Mouse (Mus musculus): ENCODE results near the gene Grap2.
"Not testable (repeated sequence)": the region's sequence is repeated elsewhere in the genome, so short reads cannot be mapped to it uniquely, and the experiment has no call there.

Grap2 gene

DNA sequence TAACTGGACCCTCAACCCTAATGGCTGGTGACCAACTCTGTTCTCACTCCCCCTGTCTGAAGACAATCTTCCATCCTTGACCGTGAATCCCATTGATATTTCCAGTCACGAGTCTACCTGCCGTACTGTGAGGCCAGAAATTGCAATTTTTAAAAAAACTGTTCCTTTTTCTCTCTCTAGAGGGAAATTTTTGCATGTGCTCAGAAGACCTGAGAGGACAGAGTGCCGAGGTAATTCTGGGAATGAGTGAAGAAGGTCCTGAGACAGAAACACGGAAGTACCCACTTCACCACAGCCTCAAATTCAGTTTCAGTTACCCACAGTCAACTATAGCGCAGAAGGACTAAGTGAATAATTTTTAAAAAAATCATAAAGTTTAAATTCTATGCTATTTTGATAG is 5.7 kb upstream of the Grap2 start:
- DNase-seq (ENCODE audit: extremely low read depth, low read depth) = no peak

DNA sequence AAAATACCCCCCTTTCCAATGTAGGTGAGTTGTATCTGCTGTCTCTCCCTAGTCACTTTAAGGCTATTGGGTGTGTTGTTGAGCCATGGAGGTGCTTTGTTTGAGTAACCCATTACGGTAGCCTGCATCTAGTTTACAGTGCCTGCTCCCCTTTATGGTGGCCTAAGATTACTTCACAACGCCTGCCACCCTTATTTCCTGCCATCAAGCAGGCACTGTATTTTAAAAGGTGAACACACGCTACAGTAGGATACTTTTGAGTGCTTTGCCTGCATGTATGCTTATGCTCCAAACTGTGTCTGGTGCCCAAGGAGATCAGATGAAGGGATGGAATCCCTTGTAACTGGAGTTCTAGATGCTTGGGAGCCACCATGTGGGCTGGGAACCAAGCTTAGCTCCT is 5.3 kb upstream of the Grap2 start:
- no peak for DNase-seq (ENCODE audit: extremely low read depth, low read depth)

DNA sequence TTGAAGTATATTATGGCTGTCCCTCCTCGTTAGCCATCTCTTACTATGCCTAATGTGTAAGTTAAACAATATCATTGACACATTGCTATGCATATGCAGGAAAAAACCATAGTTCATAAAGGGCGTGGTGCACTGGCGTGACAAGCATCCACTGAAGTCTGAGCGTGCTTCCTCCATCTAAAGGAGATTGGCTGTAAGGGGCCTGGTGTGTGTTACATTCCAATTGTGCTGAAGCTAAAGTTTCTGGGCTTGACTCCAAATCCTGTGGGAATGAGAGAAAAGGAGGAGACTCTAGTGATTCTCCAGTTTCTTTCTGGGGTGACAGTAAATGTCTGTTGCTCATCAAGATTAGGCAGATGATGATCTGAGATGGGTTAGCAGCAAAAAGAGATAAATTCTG is 4.7 kb upstream of the Grap2 start:
- DNase-seq (ENCODE audit: extremely low read depth, low read depth) = no peak

DNA sequence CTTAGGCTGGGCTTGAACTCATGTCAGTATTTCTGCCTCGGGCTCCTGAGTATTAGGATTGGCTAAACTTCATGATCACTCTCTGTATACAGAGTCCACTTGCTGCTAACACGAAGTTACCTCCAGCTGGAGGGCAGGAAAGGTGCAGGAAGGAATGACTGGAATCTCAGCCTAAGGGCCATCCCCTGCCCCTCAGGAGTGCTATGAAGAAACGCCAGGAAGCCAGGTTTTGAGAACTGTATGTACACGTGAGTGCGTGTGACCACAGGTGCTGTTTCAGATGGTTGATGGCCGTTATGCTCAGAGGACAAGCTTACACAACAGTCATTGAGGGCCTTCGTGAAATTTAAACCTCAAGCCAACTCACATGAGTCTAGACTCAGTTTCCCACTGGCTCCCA is 3.2 kb upstream of the Grap2 start:
- no peak for DNase-seq (ENCODE audit: extremely low read depth, low read depth)

DNA sequence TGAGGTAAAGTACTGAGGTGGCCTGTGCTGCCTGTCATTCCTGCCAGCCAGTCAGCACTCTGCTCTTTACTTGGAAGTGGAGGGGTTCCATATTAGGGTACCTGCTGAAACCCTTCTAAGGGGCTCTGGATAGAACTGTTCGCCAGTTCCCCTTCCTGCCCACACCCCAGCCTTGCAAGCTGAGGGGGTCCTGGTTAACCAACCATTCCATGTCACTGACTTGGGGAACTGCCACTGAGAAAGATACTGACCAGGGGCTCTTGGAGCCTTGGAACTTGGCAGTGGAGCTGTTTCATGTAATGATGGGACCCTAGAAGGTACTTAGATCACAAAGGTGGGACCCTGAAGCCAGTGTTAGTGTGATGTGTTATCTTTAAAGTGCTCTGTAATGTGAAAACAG is 2.2 kb upstream of the Grap2 start:
- no peak for DNase-seq (ENCODE audit: extremely low read depth, low read depth)

DNA sequence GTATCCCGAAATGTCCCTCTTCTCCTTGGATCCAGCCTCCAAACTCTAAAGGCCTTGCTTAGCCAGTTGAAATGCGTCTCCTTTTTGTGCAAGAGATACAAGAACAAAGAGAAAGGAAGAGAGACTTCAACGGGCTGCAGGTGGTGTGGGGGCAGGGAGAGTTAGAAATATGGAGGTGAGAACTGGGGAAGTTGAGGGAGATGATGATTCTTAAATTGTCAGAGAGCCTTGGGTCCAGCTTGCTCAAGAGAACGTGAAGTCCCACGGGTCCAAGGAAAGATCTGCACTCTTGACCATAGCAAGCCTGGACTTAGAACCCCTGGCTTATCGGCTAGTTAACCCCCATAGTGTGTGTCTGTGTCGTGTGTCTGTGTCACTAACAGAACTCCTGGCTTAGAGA is 783 bp upstream of the Grap2 start:
- DNase-seq (ENCODE audit: extremely low read depth, low read depth) = no peak

DNA sequence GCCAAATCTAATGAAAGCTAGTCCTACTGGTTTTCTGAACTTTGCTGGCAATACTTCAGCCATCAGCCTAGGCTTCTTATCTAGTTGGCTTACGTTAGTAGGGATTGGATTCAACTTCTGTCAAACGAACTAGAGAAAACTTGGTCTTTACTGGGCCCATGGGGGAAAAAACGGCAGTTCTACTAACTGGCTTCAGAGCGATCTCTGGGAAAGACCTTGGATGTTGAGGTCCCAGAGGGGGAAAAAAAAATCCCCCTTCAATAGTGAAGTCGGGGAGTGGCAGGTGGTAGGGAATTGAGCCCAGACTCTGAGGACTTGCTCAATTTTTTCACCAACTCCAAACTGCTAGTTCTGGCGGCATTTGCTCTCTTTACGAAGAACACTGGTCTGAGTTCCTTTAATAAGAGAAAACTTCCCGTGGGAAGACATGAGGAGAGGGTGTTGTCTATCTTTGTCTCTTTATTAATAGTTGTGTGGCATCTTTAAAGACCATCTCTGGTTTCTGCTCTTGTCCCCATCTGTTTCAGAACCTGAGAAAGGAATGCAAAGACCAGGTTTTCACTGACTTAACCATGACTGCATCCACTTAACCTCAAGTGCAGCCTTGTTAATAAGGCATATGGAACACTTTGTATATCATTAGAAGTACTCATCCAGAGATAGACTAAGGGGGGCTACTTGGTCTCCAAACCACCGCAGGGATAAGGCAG is 572 bp downstream of the Grap2 start:
- no peak for DNase-seq (ENCODE audit: extremely low read depth, low read depth)

DNA sequence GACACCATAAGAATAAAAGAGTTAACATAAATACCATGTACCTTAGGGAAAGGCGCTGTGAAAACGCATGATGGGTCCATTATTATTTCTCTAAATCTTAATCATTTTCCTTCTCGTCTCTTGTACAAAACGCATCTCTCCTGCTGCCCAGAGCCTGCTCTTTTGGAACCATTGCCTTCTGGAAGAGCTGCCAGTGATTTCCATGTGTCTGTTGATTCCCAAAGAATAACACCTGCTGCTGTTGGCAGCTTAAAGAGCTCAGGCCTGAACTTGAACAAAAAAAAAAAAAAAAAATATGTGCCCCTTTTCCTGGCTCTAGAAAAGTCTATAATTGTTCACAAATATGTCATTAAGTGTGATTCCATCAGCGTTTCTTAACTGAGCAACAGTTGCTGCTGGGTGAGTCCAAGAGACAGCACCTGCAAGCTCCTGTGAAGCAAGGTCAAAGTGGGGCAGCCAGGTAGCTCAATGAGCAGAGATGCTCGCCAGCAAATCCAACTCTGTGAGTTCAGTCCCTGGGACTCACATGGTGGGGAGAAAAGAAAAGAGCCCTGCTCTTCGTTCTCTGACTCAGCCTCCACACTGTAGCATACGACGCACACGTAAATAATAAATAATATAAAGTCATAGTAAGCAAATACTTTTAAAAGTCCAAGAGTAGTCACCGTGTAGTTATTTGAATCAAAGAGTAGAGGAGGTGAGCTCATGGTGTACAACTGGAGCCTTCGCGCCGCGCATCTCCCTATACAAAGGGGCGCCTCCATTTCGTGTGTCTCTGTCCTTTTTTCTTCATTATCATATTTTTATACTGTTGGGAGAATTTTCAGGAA is 2.0 kb downstream of the Grap2 start:
- DNase-seq (ENCODE audit: extremely low read depth, low read depth) = no peak

DNA sequence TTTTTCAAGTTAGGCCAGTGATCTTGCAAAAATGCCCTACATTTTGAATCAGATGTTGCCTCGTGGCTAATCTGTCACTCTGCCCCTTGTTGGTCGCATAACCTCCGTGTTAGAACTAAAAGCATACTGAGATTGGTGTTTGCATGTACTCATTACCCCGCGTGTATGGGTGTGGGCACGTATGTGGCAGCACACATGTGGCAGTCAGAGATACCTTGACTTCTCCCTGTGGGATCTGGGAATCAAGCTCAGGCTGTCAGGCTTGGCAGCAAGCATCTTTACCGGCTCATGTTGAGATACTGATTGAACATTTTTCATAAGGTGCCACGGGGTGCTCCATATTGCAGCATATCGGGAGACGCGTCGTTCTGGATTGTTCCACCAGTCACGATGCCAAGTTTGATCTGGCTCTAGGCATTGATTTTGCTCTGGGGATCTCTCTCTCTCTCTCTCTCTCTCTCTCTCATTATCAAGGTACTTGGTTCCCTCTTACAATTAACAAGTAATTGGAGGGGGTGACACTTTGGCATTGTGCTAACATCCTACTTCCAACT is 3.5 kb downstream of the Grap2 start:
- DNase-seq (ENCODE audit: extremely low read depth, low read depth) = no peak

DNA sequence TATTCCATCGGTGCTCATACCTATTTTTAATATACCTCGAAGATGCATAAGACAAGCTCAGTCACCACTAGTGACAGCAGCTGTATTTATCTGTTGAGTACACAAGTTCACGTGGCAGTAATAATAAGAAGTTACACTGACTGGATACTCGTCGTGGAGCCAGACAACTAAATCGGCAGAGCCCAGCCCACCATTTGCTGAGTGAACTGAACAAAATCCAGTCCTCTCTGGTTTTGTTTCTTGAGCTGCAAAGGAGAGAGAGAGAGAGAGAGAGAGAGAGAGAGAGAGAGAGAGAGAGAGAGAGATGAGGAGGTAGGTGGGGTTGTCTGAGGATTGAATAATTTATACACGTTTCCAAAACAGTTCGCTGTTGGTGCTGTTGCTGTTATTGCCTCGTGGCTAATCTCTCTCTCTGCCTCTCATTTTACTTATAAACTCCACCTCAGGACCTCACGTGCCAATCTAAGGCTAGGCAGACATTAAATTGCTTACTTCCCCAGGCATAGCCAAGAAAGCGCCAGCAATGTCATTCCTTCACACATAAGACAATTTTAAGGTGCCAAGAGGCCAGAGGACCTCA is 4.1 kb downstream of the Grap2 start:
- no peak for DNase-seq (ENCODE audit: extremely low read depth, low read depth)

DNA sequence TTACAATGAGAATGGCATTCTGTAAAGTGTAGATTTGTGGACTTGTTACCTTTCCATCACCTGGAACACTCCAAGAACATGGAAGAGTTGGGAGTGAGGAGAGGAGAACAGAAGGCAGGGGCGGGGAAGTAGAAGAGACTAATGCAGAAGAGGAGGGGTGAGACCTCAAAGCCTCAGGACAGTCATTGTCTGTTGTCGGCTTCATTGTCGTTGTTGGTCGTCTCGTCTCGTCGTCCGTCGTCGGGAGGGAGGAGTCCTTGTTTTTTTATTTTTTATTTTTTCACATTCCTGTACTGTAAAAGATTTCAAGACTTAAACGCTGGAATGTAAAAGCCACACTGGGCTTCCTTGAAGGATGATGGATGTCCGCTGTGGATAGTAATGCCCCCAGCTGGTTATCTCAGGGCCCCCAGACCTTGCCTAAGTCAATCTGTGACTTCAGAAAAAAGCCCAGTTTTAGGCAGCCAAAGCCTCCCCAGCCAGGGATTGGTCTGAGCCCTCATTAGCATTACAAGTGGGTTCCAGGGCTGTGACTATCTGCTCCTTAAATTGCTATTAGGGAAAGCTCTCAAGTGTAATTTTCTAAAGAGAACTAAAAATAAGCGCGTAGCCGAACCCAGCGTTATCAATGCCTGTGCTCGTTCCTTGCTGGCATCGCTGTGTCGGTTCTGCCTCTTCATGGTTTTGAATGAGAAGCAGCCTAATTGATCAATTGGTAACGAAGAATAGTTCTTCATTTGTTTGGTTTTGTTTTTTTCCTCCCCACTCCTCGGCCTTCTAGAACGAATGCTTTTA is 5.0 kb downstream of the Grap2 start:
- no peak for DNase-seq (ENCODE audit: extremely low read depth, low read depth)

DNA sequence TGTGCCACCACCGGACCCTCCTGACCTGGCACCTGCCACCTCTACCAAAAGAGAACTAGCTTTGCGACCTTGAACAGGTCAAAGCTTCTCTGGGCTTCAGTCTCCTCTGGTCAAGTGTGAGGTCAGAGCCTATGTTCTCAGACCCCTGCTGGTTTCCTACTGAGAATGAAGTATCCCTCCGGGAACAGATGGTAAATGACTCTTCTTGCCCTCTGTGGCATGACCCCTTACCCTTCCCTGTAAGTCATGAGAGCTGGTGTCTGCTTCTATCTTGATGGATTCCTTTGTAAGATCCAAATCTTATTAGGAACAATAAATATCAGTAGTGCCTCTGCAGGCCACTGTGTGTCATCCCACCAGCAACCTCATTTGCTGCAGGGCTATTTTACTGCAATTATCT is 6.7 kb downstream of the Grap2 start:
- no peak for DNase-seq (ENCODE audit: extremely low read depth, low read depth)

DNA sequence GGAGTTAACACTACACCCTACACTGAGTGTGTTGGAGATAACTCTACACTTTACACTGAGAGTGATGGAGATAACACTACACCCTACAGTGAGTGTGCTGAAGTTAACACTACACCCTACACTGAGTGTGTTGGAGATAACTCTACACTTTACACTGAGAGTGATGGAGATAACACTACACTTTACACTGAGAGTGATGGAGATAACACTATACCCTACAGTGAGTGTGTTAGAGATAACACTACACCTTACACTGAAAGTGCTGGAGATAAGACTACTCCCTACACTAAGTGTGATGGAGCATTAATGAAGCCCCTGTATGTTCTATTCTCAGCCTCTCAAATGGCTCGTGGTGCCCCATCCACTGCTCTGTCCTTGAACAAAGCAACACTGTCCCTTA is 8.2 kb downstream of the Grap2 start:
- DNase-seq (ENCODE audit: extremely low read depth, low read depth) = not testable (repeated sequence)

DNA sequence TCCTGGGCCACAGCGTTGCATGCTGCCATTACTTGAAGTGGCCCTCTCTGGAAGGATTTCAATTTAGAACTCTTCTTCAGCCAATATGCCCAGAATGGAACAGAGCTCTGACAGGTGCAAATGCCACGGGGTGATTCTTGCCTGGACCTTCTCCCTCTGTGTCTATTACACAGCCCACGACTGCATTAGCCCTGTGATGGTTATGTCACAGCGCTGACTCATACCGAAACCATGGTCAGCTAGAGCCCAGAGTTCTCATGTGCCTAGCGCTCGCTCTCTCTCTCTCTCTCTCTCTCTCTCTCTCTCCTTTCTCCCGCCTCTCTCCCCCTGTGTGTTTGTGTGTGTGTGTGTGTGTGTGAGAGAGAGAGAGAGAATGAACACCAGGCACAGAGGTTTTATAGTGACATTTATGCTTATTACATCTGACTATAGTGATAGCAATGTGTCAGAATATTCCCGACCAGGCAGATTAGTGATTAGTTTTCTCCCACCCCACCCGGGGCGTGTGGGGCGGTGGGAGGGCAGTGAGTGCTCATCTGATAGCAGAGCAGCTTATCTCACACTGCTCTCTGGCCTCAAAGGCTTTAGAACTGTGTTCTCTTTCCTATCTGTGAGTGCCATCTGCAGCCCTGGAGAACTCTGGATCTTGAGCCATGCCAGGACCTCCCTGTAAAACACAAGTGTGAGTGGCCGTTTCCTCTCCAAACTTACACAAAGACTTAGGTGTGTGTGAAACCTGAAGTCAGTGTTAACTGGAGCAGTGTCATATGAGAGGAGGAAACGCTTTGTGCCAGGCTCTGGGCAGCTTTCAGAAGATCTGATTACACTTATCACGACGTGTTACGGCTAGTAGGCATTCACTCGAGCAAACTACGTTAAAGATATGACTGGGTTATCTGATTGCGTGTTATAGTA is 10.4 kb downstream of the Grap2 start:
- no peak for DNase-seq (ENCODE audit: extremely low read depth, low read depth)

DNA sequence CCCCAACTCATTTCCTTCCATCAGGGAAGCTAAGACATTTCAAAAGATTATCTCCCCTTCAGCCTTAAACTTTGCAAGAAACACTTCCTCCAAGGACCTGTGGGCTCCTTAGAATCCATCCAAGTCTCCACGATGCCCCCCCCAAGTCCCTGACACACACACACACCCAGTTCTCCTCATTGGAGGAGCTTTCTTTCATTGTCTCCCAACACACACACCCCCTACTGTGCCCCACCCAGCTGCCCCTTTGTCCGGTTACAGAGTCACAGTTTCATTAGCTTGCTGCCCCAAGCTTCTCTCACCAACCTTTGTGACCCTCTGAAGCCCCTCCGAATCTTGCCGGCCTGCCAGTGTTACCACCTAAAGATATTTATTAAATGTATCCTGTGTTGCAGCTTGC is 13.9 kb downstream of the Grap2 start:
- DNase-seq (ENCODE audit: extremely low read depth, low read depth) = no peak

DNA sequence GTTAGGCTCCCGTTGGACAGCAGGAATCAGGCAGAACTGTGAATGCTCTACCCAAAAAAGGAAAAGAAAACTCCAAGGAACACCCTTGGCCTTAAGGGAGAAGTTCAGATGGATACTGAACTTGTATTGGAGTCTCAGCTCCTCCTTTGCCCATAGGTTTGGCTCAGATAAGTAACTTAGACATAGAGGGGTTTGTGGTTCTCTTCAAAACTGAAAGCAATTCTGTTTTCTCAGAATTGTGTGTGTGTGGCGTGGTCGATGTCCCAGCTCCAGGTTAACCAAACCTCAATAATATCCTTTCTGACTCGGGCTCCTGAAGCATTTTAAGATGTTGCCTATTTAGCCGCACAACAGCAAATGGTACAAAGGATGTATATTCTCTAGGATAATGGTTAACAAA is 18.2 kb downstream of the Grap2 start:
- no peak for DNase-seq (ENCODE audit: extremely low read depth, low read depth)

DNA sequence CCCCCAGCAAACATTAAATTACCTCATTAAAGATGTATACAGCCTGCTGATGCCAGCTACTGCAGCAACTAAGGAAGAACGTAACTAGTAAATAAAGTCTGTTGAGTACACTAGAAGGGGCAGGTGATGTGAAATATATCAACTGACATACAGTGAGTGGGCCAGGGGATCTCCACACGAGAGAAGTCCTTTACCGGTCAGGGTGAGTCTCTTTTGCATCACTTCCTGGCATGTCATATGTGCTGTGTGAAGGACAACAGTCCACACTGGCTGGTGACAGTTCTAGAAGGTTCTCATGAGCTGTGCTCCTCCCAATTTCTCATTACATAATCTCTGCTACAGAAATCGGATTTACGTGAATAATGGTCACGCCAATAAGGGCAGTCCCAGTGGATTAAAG is 20.3 kb downstream of the Grap2 start:
- no peak for DNase-seq (ENCODE audit: extremely low read depth, low read depth)

DNA sequence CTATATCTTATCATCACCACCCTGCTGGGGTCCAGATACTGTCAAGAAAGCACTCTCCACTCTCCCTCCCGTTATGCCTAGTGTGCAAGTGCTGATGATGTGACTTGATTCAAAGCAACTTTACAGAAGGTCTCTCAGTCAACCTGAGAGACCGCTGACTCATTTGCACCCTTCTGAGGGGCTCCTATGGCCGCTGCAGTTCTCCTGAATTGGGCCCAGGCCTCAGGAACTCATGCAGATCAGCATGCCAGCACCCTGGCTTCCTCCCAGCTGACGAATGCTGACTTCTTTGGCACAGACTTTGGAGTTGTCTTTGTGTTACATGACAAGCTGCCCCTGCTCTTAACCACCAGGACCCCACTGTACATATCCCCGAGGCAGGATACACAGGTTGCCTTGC is 21.5 kb downstream of the Grap2 start:
- DNase-seq (ENCODE audit: extremely low read depth, low read depth) = no peak

DNA sequence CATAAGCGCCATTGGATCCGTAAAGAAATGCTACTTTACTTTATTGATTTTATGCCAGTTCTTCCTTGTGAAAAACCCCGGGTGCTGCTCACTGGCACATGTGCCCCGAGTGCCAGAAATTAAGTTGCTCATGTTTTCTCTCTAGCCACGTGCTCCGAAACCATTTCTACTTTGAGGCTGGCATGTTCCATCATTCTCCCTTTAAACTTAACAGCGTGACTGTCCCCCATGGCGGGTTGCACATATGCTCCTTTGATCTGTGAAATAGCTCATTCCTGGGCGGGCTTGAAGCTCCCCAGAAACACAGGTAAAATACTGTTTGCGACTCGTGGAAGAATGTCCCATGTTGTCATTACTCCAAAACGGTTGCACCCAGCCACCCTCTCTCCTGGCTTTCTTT is 26.4 kb downstream of the Grap2 start:
- no peak for DNase-seq (ENCODE audit: extremely low read depth, low read depth)

DNA sequence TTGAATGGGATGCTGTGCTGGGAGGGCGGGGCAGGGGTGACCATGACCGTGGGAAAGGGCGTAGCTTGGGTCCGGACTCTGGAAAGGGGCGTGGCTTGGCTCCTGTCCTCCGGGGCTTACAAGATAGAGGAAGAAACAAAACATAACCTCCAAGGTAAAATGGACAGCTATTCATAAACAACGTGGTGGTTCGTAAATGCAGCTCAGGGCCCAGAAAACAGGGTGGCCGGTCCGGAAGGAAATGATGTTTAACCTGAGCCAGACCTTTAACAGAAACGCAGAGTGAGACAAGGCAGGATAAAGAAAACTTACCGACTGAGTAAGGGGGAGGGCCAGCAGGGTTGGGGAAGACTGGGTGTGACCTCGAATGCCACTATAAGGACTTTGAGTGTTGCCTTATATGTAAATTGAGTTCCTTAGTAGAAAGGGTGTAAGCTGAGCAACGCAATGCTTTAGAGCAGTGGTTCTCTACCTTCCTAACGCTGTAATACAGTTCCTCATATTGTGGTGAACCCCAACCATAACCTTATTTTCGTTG is 26.9 kb downstream of the Grap2 start:
- DNase-seq (ENCODE audit: extremely low read depth, low read depth) = peak; percentile 38
